Mouse (Mus musculus) intestine, embryonic 14.5 days (tissue): ENCODE results near the gene Nr1h2. TPM values are rescaled to one million over a fixed set of nuclear protein-coding genes. Genes with fewer than 3 reads are reported as not detected.
A peak's percentile ranks its signal among the peaks of the same experiment; 100 is the strongest.

ENCODE experiments used
- ATAC-seq: fragments of 200-750 bp; cut with Nextera tagmentation; replicated peaks from 2 replicates; pipeline ENCODE4 v1.8.0; 2017; ENCODE audit warnings: low read depth, moderate number of reproducible peaks, moderate TSS enrichment, moderate library complexity; ENCODE audit not compliant: low FRiP score, low TSS enrichment
- DNase-seq: peaks from one replicate; pipeline ENCODE4 v3.0.0-alpha.2; 2018; ENCODE audit warnings: low spot score
- H3K27ac ChIP-seq: fragments of 300-500 bp; sonication (generic); 2 replicates; pipeline ENCODE4 v1.5.1; 2014; ENCODE audit warnings: low read depth, mild to moderate bottlenecking, control low read depth
- H3K27me3 ChIP-seq: fragments of 300-500 bp; sonication (generic); replicated peaks from 2 replicates; pipeline ENCODE4 v1.6.1; 2014; ENCODE audit warnings: low read length, control low read depth; ENCODE audit not compliant: control insufficient read depth, insufficient read depth
- H3K36me3 ChIP-seq: fragments of 300-500 bp; sonication (generic); 2 replicates; pipeline ENCODE4 v1.6.1; 2014; ENCODE audit warnings: low read length, control low read depth; ENCODE audit not compliant: control insufficient read depth, insufficient read depth
- H3K4me1 ChIP-seq: fragments of 300-500 bp; sonication (generic); replicated peaks from 2 replicates; pipeline ENCODE4 v1.6.1; 2014; ENCODE audit warnings: low read length, control low read depth, mixed read lengths; ENCODE audit not compliant: control insufficient read depth, insufficient read depth
- H3K4me2 ChIP-seq: fragments of 300-500 bp; sonication (generic); 2 replicates; pipeline ENCODE4 v1.6.1; 2014; ENCODE audit warnings: low read length
- H3K4me3 ChIP-seq: fragments of 300-500 bp; sonication (generic); 2 replicates; pipeline ENCODE4 v1.5.1; 2014; ENCODE audit warnings: low read depth, low read length, control low read depth, mixed read lengths
- H3K9ac ChIP-seq: fragments of 300-500 bp; sonication (generic); 2 replicates; pipeline ENCODE4 v1.6.1; 2014; ENCODE audit warnings: mild to moderate bottlenecking, low read length
- H3K9me3 ChIP-seq: fragments of 300-500 bp; sonication (generic); 2 replicates; pipeline ENCODE4 v1.6.1; 2016; ENCODE audit warnings: low read length, control low read depth; ENCODE audit not compliant: control insufficient read depth
- WGBS: fragments of 180-500 bp; shearing (Covaris S2); extraction: QIAGEN DNeasy Blood & Tissue Kit; methylation state at CpG from one replicate; pipeline ENCODE4 v1.1.7; 2014; 5-methylcytosine and 5-hydroxymethylcytosine counted together
- polyA plus RNA-seq: library from polyadenylated mRNA; unstranded; fragments of >200 nt; fragmentation: Nextera tagmentation; extraction: Ambion mirVana; gene quantifications from 2 replicates; pipeline ENCODE4 v1.2.1, GENCODE M21; 2014

The Nr1h2 gene
- polyA plus RNA-seq, 1 experiment from 2014 or later: 70.6 TPM

DNA sequence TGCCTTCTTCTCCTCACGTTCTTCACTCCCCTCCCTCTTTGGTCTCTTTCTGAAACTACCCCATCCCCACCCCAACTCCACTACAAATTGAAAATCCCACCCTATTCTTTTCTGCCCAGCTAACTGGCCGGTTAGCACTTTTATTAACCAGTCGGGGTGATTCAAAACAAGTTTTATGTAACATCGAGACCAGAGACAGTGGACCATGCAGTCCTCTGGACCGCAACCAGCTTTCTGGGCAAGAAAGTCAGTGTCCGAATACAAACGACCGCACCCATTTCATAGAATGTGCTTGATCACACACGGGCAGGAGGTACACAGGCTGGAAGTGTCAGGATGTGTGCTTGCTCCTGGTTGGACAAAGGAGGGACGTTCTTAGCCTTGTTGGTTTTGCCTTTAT, 10.7 kb upstream of the Nr1h2 start:
- Histone ChIP-seq H3K4me2 (no peak overlapping the region), H3K27me3 (no peaks in the 10 kb centered on the region), H3K36me3 (no peaks in the 10 kb centered on the region), H3K27ac (no peak overlapping the region), H3K9me3 (no peaks in the 10 kb centered on the region), H3K4me3 (no peak overlapping the region), H3K4me1 (no peaks in the 10 kb centered on the region), H3K9ac (no peak overlapping the region)
- DNase-seq: no peak
- WGBS: 84% methylated on average over 10 of the region's 10 CpGs
- no peak for ATAC-seq

DNA sequence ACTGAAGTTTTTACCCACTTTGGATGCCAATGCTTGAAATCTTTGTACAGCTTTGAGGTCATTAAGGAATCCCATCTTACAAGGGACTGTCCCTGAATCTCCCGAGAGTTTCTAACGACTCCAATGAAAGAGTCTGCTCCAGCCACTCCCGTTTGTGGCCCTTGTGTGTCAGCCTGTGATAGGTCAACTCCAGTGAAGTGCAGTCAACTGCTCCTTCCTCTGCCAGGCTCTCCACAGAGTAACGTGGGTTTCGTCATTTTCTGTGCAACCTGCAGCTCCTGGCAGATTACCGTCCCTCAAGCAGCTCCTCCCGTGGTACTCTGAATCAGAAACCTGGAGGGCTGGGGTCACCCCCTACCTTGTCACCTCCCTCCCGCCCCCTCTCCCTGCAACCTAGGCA, 9.5 kb upstream of the Nr1h2 start:
- H3K27ac ChIP-seq: no peak overlapping the region
- DNase-seq (no peak), ATAC-seq (no peak)
- no peak overlapping the region for H3K4me2 ChIP-seq
- no peak overlapping the region for H3K9ac ChIP-seq
- no peaks in the 10 kb centered on the region for H3K27me3 ChIP-seq
- H3K4me3 ChIP-seq: no peak overlapping the region
- 49% methylated on average over 8 of the region's 8 CpGs for WGBS
- H3K9me3 ChIP-seq: no peaks in the 10 kb centered on the region
- no peaks in the 10 kb centered on the region for H3K4me1 ChIP-seq
- H3K36me3 ChIP-seq: no peaks in the 10 kb centered on the region

DNA sequence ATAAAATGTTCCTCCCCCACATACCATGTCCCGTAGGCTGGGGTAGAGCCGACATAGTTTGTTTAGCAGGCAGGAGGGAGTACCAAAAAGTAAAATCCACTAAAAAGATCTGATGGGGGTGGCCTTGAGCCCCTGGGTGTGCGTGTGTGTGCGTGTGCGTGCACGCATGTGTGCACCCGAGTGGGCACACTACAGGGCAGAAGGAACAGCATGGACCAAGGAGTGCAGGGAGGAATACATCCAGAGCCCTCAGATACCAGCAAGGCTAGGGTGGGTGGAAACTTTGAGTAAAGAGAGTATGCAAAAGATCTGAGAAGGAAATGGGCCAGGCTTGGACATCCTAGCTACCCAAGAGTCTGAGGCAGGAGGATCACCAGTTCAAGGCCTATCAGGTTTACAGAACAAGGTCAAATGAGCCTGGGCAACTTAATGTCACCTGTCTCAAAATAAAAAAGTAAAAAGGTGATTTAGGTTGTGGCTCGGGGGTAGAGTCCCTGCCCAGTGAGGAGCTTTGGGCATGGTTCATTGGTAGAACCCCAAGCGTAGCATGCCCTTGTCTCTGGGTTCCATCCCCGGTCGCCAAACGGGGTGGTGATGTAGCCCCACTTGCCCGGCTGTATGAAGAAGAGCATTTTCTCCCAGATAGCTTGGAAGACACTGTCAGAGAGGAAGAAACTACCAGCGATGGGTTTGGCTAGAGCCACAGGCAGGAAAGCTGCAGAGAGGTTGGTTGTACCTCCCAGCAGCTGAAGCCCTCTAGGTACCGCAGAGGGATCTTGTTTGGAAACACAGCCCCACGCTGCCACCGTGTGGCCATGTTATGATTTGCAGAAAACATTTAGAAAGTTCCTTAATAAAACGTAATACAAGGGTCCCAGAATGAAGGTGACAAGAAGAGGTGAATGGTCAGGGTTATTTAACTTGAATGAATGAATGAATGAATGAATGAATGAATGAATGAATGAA, 7.0 kb upstream of the Nr1h2 start:
- 52% methylated on average over 18 of the region's 18 CpGs for WGBS
- peak; percentile 49; the same call in 1 of the 2 replicates for ATAC-seq
- Histone ChIP-seq H3K27me3 (no peaks in the 10 kb centered on the region), H3K27ac (no peak overlapping the region), H3K9me3 (no peaks in the 10 kb centered on the region), H3K36me3 (no peaks in the 10 kb centered on the region), H3K9ac (no peak overlapping the region), H3K4me3 (no peak overlapping the region), H3K4me2 (no peak overlapping the region), H3K4me1 (no peaks in the 10 kb centered on the region)
- DNase-seq: peak; percentile 87

DNA sequence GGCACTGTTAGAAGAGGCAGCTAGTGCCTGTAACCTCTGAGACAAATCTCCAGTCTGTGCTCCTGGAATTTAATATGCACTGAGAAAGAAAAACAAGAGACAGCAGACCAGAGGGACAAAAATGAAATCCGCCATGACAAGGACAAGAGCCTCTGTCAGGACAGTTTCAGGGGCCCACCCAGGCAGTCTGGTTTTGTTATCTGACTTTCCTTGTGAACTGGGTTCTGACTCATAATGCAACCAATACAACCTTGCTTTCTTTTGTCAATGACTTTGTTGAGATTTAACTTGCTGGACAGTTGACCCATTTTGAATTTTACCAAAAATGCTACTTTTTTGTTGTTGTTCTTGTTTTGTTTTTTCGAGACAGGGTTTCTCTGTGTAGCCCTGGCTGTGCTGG, 3.9 kb upstream of the Nr1h2 start:
- Histone ChIP-seq H3K9ac (no peak overlapping the region), H3K4me3 (no peak overlapping the region), H3K27ac (no peak overlapping the region), H3K9me3 (no peaks in the 10 kb centered on the region), H3K4me2 (no peak overlapping the region), H3K27me3 (no peaks in the 10 kb centered on the region), H3K4me1 (peaks cover 6% of the 10 kb centered on the region), H3K36me3 (no peaks in the 10 kb centered on the region)
- DNase-seq (no peak), ATAC-seq (no peak)
- WGBS: 77% methylated on average over 2 of the region's 2 CpGs

DNA sequence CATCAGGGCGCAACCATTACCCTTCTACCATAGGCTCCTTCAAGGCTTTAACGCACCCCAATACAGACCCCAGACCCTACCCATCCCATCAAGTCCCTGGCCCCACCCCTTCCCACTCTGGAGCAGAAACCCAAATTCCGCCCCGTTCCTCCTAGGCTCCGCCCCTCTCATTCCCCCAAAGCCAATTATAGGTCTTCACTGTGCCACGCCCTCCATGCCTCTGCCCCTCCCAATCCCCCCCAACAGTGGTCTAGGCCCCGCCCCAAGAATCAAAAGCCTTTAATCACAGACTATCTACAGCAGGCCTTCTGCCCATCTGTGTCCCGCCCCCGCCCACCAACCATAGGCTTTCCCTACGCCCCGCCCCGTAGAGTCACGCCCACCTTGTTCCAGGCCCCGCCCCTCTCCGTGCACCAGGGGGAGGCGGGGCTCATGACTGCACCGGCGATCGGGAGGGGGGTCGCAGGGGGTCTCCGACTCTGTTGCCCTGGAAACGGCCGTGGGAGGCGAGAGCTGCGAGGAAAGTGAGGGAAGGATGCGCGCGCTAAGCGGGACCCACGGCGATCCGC, 471 bp downstream of the Nr1h2 start:
- peak overlapping the region; percentile 82 for H3K4me2 ChIP-seq
- ATAC-seq (peak; percentile 72), DNase-seq (peak; percentile 94)
- H3K27ac ChIP-seq: peak overlapping the region; percentile 98
- no peaks in the 10 kb centered on the region for H3K9me3 ChIP-seq
- under 1% methylated on average over 31 of the region's 32 CpGs for WGBS
- no peaks in the 10 kb centered on the region for H3K27me3 ChIP-seq
- H3K36me3 ChIP-seq: peaks cover 30% of the 10 kb centered on the region
- peak overlapping the region; percentile 87 for H3K4me3 ChIP-seq
- peaks cover 6% of the 10 kb centered on the region for H3K4me1 ChIP-seq
- peak overlapping the region; percentile 74 for H3K9ac ChIP-seq

- Histone ChIP-seq H3K27ac (no peak overlapping the region), H3K9me3 (no peaks in the 10 kb centered on the region), H3K4me3 (peak overlapping the region; percentile 87), H3K27me3 (no peaks in the 10 kb centered on the region), H3K36me3 (peaks cover 30% of the 10 kb centered on the region), H3K4me1 (peaks cover 14% of the 10 kb centered on the region), H3K4me2 (peak overlapping the region; percentile 82), H3K9ac (no peak overlapping the region)
- DNase-seq (no peak), ATAC-seq (no peak)
- 86% methylated on average over 31 of the region's 31 CpGs for WGBS
Observed at GRCm38 (mm10) chr7:44552141-44552908, 1.4 kb downstream of the Nr1h2 start.

GRCm38 (mm10) chr7:44551731-44552130, 2.0 kb downstream of the Nr1h2 start:
- H3K9ac ChIP-seq: no peak overlapping the region
- peaks cover 30% of the 10 kb centered on the region for H3K36me3 ChIP-seq
- H3K27ac ChIP-seq: no peak overlapping the region
- H3K4me3 ChIP-seq: no peak overlapping the region
- ATAC-seq (no peak), DNase-seq (no peak)
- 76% methylated on average over 22 of the region's 22 CpGs for WGBS
- H3K27me3 ChIP-seq: no peaks in the 10 kb centered on the region
- peaks cover 18% of the 10 kb centered on the region for H3K4me1 ChIP-seq
- no peaks in the 10 kb centered on the region for H3K9me3 ChIP-seq
- no peak overlapping the region for H3K4me2 ChIP-seq

DNA sequence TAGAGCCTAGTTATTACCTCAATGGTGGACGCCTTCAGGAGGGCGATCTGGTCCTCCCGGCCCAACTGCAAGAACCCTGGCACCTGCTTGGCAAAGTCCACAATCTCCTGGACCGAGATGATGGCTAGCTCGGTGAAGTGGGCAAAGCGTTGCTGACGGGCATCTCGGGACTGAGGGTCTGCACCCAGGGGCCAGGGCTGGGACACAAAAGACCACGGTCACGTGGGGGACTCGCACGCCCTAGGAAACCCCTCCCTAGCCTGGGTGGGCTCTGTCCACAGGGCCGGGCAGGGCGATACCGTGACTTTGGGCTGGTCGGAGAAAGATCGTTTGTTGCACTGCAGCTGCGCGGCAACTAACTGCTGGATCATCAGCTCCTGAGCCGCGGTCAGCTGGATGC, 2.5 kb downstream of the Nr1h2 start:
- DNase-seq (no peak), ATAC-seq (no peak)
- Histone ChIP-seq H3K9ac (no peak overlapping the region), H3K27me3 (no peaks in the 10 kb centered on the region), H3K4me3 (no peak overlapping the region), H3K4me1 (peaks cover 18% of the 10 kb centered on the region), H3K36me3 (peaks cover 30% of the 10 kb centered on the region), H3K27ac (no peak overlapping the region), H3K9me3 (no peaks in the 10 kb centered on the region), H3K4me2 (no peak overlapping the region)
- WGBS: 93% methylated on average over 21 of the region's 21 CpGs
